Mouse (Mus musculus) liver, embryonic 14.5 days (tissue): ENCODE measurements around the gene Apobec4.
"Not testable (repeated sequence)": the region's sequence is repeated elsewhere in the genome, so short reads cannot be mapped to it uniquely, and the experiment has no call there.

Experiments
- CTCF ChIP-seq: IDR thresholded peaks from 2 replicates; pipeline ENCODE4 v1.5.1; 2016; ENCODE audit warnings: antibody characterized with exemption, low read depth, control low read depth
- EP300 ChIP-seq: IDR thresholded peaks from 2 replicates; pipeline ENCODE4 v1.6.1; 2016; ENCODE audit warnings: antibody characterized with exemption, low read depth

- not testable (repeated sequence) for TF ChIP-seq CTCF, EP300
These were observed 35.1 kb downstream of the Apobec4 start for GRCm38 (mm10) chr1:152785446-152785845.
